Mouse (Mus musculus) urinary bladder, postnatal 36 days (tissue): ENCODE data around the gene Gm20388.
"Not testable (repeated sequence)": the region's sequence is repeated elsewhere in the genome, so short reads cannot be mapped to it uniquely, and the experiment has no call there.

Experiments used
- DNase-seq, 2 experiments: peaks; one replicate each; pipeline ENCODE4 v3.0.0; 2022; ENCODE audit warnings: low spot score in 2 of 2, mixed read lengths in 1 of 2

The Gm20388 gene

GRCm38 (mm10) chr8:122556030-122557009, 2645.7 kb downstream of the Gm20388 start:
- DNase-seq, result peak in 1 of 2 experiments; percentile 71

DNA sequence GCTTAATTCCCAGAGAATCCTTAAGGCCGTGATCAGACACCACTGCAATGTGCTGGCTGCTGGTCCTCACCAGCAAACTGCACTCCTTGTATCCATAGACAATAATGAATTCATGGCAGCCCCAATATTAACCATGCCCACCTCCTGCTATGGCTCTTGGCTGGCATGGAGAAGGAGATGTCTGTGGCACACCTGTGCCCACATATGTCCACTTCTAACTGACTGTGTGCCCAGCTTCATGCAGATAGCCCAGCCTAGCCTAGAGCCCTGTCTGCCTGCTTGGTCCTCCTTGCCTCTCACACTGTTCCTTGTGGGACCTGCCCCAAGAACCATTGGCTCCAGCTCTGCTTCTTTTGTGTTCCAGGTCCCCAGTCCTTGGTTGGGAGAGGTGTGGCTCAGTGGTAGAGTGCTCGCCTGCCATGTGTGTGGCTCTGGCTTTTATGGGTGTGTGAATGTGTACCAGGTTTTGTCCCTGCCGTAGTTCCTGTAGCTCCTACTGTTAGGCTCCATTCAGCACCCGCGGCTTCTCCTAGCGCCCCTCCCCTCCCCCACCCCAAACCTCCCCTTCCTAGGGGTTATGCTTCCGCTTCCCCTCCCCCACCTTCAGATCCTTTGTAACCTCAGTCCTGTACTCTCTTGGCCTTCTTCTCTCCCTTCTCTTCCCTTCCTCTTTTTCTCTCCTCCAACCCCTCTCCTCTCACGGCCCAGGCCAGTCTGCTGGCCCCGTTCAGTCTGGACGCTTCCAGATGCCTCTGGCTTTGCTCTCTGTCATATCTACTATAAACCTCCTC, 2646.8 kb downstream of the Gm20388 start:
- DNase-seq, result no peak

- no peak for DNase-seq
These were observed 2648.2 kb downstream of the Gm20388 start for GRCm38 (mm10) chr8:122558671-122559349.

GRCm38 (mm10) chr8:122561199-122561598, 2650.6 kb downstream of the Gm20388 start:
- no peak for DNase-seq

GRCm38 (mm10) chr8:122564363-122565352, 2654.0 kb downstream of the Gm20388 start:
- DNase-seq, result no peak

GRCm38 (mm10) chr8:122566766-122567165, 2656.1 kb downstream of the Gm20388 start:
- no peak for DNase-seq

DNA sequence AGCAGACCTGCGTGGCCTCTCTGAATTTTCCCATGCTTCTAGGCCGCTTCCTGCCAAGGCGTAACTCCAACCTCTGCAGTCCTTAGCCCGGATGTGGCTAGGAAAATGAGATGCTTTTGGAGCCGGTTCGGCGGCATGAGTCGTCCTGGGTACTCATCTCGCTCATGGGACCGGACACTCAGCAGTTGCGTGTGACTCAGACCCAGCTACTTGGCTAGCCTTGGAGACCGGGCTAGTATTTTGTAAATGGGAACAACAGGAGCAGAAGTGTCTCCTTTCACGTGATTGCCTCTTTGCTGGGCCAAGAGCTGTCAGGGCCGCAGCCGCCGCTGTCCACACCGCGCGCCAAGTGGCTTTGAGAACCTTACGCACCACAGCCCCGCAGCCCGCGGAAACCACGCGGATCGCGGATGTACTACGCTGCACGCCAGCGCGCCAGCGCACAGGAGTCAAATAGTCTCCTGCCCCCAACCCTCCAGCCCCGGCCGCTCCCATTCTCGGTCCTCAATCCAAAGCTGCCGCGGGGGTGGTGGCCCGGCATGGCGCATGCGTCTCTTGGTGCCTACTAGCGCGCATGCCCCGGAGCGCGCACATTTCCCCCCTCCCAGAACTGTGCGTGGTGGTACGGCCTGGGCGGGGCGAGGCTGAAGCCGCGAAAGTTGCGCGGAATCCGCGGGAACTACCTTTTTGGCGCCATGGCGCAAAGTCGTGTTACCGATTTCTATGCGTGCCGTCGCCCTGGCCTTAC, 2656.9 kb downstream of the Gm20388 start, which contains the start of gene Cdt1:
TSS of gene Cdt1 (plus strand) at position 655 of the 748 bp plus-strand sequence.
- DNase-seq, result peak; percentile 92 to 94

GRCm38 (mm10) chr8:122568109-122568504, 2657.5 kb downstream of the Gm20388 start:
- no peak for DNase-seq

GRCm38 (mm10) chr8:122568881-122569309, 2658.3 kb downstream of the Gm20388 start:
- no peak for DNase-seq

- DNase-seq, result no peak
These were observed 2658.7 kb downstream of the Gm20388 start for GRCm38 (mm10) chr8:122569329-122569728.

DNA sequence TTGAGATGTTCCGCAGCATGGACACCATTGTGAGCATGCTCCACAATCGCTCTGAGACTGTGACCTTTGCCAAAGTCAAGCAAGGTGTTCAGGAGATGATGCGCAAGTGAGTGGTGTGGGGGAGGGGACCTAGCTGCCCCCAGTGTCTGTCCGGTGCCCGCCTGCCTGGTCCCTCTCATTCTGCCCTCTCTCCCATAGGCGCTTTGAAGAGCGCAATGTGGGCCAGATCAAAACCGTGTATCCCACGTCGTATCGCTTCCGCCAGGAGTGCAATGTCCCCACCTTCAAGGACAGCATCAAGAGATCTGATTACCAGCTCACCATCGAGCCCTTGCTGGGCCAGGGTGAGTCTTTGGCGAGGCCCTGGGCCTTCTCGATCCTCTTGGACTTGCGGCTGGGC, 2659.4 kb downstream of the Gm20388 start:
- no peak for DNase-seq

GRCm38 (mm10) chr8:122571153-122571552, 2660.5 kb downstream of the Gm20388 start:
- DNase-seq, result no peak

DNA sequence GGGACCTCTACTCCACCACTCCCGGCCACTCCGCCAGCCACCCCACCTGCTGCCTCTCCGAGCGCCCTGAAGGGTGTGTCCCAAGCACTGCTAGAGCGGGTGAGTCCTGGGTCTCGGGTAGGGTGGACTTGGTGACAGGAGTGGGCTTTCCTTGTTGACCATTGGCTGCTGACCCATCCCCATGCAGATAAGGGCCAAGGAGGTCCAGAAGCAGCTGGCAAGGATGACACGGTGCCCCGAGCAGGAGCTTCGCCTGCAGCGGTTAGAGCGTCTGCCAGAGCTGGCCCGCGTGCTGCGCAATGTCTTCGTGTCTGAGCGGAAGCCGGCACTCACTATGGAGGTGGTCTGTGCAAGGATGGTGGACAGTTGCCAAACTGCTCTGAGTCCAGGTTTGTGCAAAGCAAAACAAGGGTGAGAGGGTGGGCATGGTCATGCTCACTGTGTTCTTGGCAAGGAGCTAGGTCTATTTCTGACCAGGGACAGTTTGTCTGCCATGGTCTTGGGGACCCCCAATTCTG, 2661.2 kb downstream of the Gm20388 start:
- DNase-seq, result no peak

DNA sequence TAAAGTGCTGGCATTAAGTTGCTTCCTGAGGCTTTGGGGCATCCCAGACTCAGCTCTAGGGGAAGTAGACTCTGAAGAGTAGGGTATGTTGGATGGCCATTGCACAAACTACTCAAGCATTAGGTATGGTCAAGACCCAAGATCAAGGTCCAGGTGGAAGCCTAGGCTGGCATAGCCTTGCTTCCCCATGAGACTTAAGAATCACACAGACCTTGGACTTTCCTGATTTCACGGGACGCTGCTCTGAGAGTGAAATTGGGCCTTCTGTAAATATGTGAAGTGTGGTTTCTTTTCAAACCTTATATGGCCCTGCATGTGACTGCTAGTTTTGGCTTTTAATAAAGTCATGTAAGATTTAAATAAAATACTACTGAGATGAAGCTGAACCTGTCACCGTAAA, 2662.1 kb downstream of the Gm20388 start:
- DNase-seq, result no peak

- not testable (repeated sequence) for DNase-seq
These were observed 2662.5 kb downstream of the Gm20388 start for GRCm38 (mm10) chr8:122573176-122573575.

- no peak for DNase-seq
These were observed 2662.9 kb downstream of the Gm20388 start for GRCm38 (mm10) chr8:122573577-122573976.

DNA sequence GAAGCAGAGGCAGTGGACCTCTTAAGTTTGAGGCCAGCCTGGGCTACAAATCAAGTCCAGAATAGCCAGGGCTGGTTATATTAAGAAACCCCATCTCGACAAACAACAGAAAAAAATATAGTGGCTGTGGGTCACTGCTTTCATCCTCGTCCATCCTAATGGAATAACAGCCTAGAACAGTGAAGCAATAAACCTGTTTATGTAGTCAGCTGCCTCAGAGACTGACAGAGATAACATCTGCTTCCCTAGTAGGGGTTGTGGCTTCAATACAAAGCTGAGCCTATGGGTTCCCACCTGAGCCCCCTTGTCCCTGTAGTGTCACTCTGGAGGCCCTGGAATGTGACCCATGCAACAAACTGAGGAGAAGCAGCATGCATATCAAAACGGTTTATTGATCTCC, 2663.6 kb downstream of the Gm20388 start:
- DNase-seq, result no peak

DNA sequence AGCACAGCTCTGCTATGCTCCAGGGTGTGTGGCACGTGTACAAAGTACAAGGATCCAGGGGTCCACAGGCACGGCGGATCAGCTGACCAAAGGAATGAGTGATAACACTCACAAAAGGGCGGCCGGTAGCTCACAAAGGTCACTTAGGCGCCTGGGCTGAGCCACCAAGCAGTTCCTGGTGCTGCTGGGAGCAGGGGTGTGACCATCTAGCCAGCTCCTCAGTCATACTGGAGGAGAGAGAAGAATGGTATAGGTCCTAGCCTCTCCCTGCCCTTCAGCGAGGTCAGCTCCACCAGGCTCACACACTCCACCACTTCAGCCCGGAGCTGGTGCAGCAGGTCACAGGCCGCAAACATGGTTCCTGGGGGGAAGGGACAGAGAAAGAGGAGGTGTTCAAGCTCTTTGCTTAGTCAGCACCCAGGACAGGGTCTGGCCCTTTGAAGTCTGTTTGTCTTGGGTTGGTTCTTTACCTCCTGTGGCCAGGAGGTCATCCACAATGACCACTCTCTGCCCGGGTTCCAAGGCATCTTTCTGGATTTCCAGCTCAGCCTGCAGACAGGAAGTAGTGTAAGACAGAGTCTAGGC, 2664.1 kb downstream of the Gm20388 start:
- DNase-seq, result no peak

GRCm38 (mm10) chr8:122575286-122575685, 2664.6 kb downstream of the Gm20388 start:
- no peak for DNase-seq
